Mouse (Mus musculus): Measurements from ENCODE around the gene Vmn2r80. TPM values are rescaled to one million over a fixed set of nuclear protein-coding genes. Genes with fewer than 3 reads are reported as not detected.
"Not testable (repeated sequence)": the region's sequence is repeated elsewhere in the genome, so short reads cannot be mapped to it uniquely, and the experiment has no call there.

The Vmn2r80 gene
- total RNA-seq (2014; rRNA removed): not detected in 2 replicates
- polyA plus RNA-seq (2015; fragmentation: Nextera tagmentation; extraction: Ambion mirVana): not detected in 2 replicates

- H3K9ac ChIP-seq (replicated peaks; ENCODE audit: low read length); ATAC-seq; H3K4me1 ChIP-seq (ENCODE audit: insufficient read depth, low read length); H3K27me3 ChIP-seq (ENCODE audit: insufficient read depth, low read length); H3K4me2 ChIP-seq (ENCODE audit: low read depth, low read length); DNase-seq (ENCODE audit: low spot score); H3K36me3 ChIP-seq (ENCODE audit: insufficient read depth, low read length); H3K9me3 ChIP-seq (ENCODE audit: low read length); H3K27ac ChIP-seq; H3K4me3 ChIP-seq (ENCODE audit: low read length): not testable (repeated sequence)
- 79% methylated on average over 4 of the region's 4 CpGs for WGBS
Observed at GRCm38 (mm10) chr10:79148469-79148868, at the start of gene Vmn2r80. Gene Vmn2r80, plus strand, starts transcription at chr10:79148769.

GRCm38 (mm10) chr10:79106325-79107282 is 42.0 kb upstream of the Vmn2r80 start:
- Histone ChIP-seq H3K9ac (replicated peaks; ENCODE audit: low read length) (no peak overlapping the region), H3K27me3 (ENCODE audit: insufficient read depth, low read length) (no peaks in the 10 kb centered on the region), H3K4me2 (ENCODE audit: low read depth, low read length) (no peak overlapping the region), H3K9me3 (ENCODE audit: low read length) (no peaks in the 10 kb centered on the region), H3K4me1 (ENCODE audit: insufficient read depth, low read length) (no peaks in the 10 kb centered on the region), H3K4me3 (ENCODE audit: low read length) (no peak overlapping the region), H3K36me3 (ENCODE audit: insufficient read depth, low read length) (no peaks in the 10 kb centered on the region), H3K27ac (no peak overlapping the region)
- 73% methylated on average over 8 of the region's 8 CpGs for WGBS
- TF ChIP-seq CTCF (IDR thresholded peaks at IDR 0.05; ENCODE audit: low read depth): no peak
- DNase-seq (ENCODE audit: low spot score) (no peak), ATAC-seq (no peak)

- Histone ChIP-seq H3K4me2 (ENCODE audit: low read depth, low read length) (no peak overlapping the region), H3K4me1 (ENCODE audit: insufficient read depth, low read length) (no peaks in the 10 kb centered on the region), H3K9me3 (ENCODE audit: low read length) (no peaks in the 10 kb centered on the region), H3K27ac (no peak overlapping the region), H3K36me3 (ENCODE audit: insufficient read depth, low read length) (no peaks in the 10 kb centered on the region), H3K9ac (replicated peaks; ENCODE audit: low read length) (no peak overlapping the region), H3K27me3 (ENCODE audit: insufficient read depth, low read length) (no peaks in the 10 kb centered on the region), H3K4me3 (ENCODE audit: low read length) (no peak overlapping the region)
- TF ChIP-seq CTCF (IDR thresholded peaks at IDR 0.05; ENCODE audit: low read depth): no peak
- DNase-seq (ENCODE audit: low spot score) (no peak), ATAC-seq (no peak)
- 81% methylated on average over 2 of the region's 2 CpGs for WGBS
Observed at GRCm38 (mm10) chr10:79107531-79107930, 41.0 kb upstream of the Vmn2r80 start.

- WGBS: 72% methylated on average over 1 of the region's 1 CpGs
Observed at GRCm38 (mm10) chr10:79109156-79109555, 39.4 kb upstream of the Vmn2r80 start.

GRCm38 (mm10) chr10:79110482-79110881 is 38.1 kb upstream of the Vmn2r80 start:
- Histone ChIP-seq H3K36me3 (ENCODE audit: insufficient read depth, low read length) (no peaks in the 10 kb centered on the region), H3K4me3 (ENCODE audit: low read length) (no peak overlapping the region), H3K27me3 (ENCODE audit: insufficient read depth, low read length) (no peaks in the 10 kb centered on the region), H3K9me3 (ENCODE audit: low read length) (no peaks in the 10 kb centered on the region), H3K27ac (no peak overlapping the region), H3K4me2 (ENCODE audit: low read depth, low read length) (no peak overlapping the region), H3K9ac (replicated peaks; ENCODE audit: low read length) (no peak overlapping the region), H3K4me1 (ENCODE audit: insufficient read depth, low read length) (no peaks in the 10 kb centered on the region)
- DNase-seq (ENCODE audit: low spot score) (no peak), ATAC-seq (no peak)
- TF ChIP-seq CTCF (IDR thresholded peaks at IDR 0.05; ENCODE audit: low read depth): no peak
- WGBS: 86% methylated on average over 5 of the region's 5 CpGs

More at GRCm38 (mm10) chr10:79109156-79109555, 39.4 kb upstream of the Vmn2r80 start:
- H3K4me2 ChIP-seq (ENCODE audit: low read depth, low read length): no peak overlapping the region
- no peak overlapping the region for H3K9ac ChIP-seq (replicated peaks; ENCODE audit: low read length)
- H3K4me1 ChIP-seq (ENCODE audit: insufficient read depth, low read length): no peaks in the 10 kb centered on the region
- no peaks in the 10 kb centered on the region for H3K36me3 ChIP-seq (ENCODE audit: insufficient read depth, low read length)
- H3K9me3 ChIP-seq (ENCODE audit: low read length): no peaks in the 10 kb centered on the region
- H3K27ac ChIP-seq: no peak overlapping the region
- H3K27me3 ChIP-seq (ENCODE audit: insufficient read depth, low read length): no peaks in the 10 kb centered on the region
- H3K4me3 ChIP-seq (ENCODE audit: low read length): no peak overlapping the region
- TF ChIP-seq CTCF (IDR thresholded peaks at IDR 0.05; ENCODE audit: low read depth): no peak
- no peak for DNase-seq (ENCODE audit: low spot score)
- no peak for ATAC-seq

- Histone ChIP-seq H3K4me3 (ENCODE audit: low read length) (no peak overlapping the region), H3K27ac (no peak overlapping the region), H3K9me3 (ENCODE audit: low read length) (no peaks in the 10 kb centered on the region), H3K9ac (replicated peaks; ENCODE audit: low read length) (no peak overlapping the region), H3K36me3 (ENCODE audit: insufficient read depth, low read length) (no peaks in the 10 kb centered on the region), H3K4me1 (ENCODE audit: insufficient read depth, low read length) (no peaks in the 10 kb centered on the region), H3K27me3 (ENCODE audit: insufficient read depth, low read length) (no peaks in the 10 kb centered on the region), H3K4me2 (ENCODE audit: low read depth, low read length) (no peak overlapping the region)
- DNase-seq (ENCODE audit: low spot score): no peak
- TF ChIP-seq CTCF (IDR thresholded peaks at IDR 0.05; ENCODE audit: low read depth): no peak
- ATAC-seq: no peak
- WGBS: 63% methylated on average over 1 of the region's 1 CpGs
Observed at GRCm38 (mm10) chr10:79115085-79115484, 33.5 kb upstream of the Vmn2r80 start.

All from hindbrain, postnatal 0 days (tissue).